18 mouse cellular contexts compared by ENCODE assay signal in genomic region chrX:169861194-169861720, GRCm38 (mm10).
"Had no signal": no experiment of that assay in that cellular context is flagged by ENCODE, and none has a peak within 500 bp of the region (broad histone marks: within the 10 kb centered on the region; RNA-seq: fewer than 3 reads in every experiment).

No protein-coding gene starts in this region.

- DNase-seq: kidney, adult 2 months; kidney, postnatal 10 days; kidney, postnatal 36 days; left cerebral cortex, postnatal 4 days; liver, postnatal 0 days; lung, postnatal 36 days; thymus, adult 2 months; thymus, postnatal 14 days; thymus, postnatal 4 days had no signal

- ATAC-seq: intestine, postnatal 0 days; liver, postnatal 0 days; midbrain, embryonic 15.5 days had no signal

- H3K4me2 ChIP-seq: kidney, embryonic 15.5 days; limb, embryonic 12.5 days; limb, embryonic 15.5 days; liver, embryonic 11.5 days; midbrain, embryonic 12.5 days; midbrain, embryonic 15.5 days had no signal

- H3K9me3 ChIP-seq: kidney, embryonic 15.5 days; limb, embryonic 12.5 days; limb, embryonic 15.5 days; midbrain, embryonic 12.5 days; midbrain, embryonic 15.5 days had no signal

- H3K4me1 ChIP-seq: kidney, embryonic 15.5 days; limb, embryonic 12.5 days; limb, embryonic 15.5 days; midbrain, embryonic 12.5 days; midbrain, embryonic 15.5 days had no signal

- H3K27me3 ChIP-seq: limb, embryonic 15.5 days; midbrain, embryonic 15.5 days had no signal

- H3K27ac ChIP-seq: kidney, embryonic 15.5 days; limb, embryonic 12.5 days; limb, embryonic 15.5 days; liver, embryonic 14.5 days; midbrain, embryonic 12.5 days; midbrain, embryonic 15.5 days; stomach, postnatal 0 days had no signal

- H3K4me3 ChIP-seq: kidney, embryonic 15.5 days; limb, embryonic 12.5 days; limb, embryonic 15.5 days; midbrain, embryonic 12.5 days; midbrain, embryonic 15.5 days had no signal

- H3K9ac ChIP-seq: kidney, embryonic 15.5 days; limb, embryonic 12.5 days; limb, embryonic 15.5 days; liver, embryonic 14.5 days; liver, postnatal 0 days; midbrain, embryonic 12.5 days; midbrain, embryonic 15.5 days had no signal

- H3K36me3 ChIP-seq: kidney, embryonic 15.5 days; limb, embryonic 12.5 days; limb, embryonic 15.5 days; midbrain, embryonic 12.5 days; midbrain, embryonic 15.5 days had no signal
